Mouse (Mus musculus) thymus, postnatal 36 days (tissue): ENCODE data around the gene Coa3.

Experiments used
- DNase-seq, 2 experiments: peaks; one replicate each; pipeline ENCODE4 v3.0.0; 2022; ENCODE audit warnings: mixed read lengths in 2 of 2

The Coa3 gene

GRCm38 (mm10) chr11:101280837-101281236 is 1.9 kb upstream of the Coa3 start:
- no peak for DNase-seq

GRCm38 (mm10) chr11:101279193-101279569 is 267 bp upstream of the Coa3 start:
- peak in 1 of 2 experiments; percentile 32 for DNase-seq

GRCm38 (mm10) chr11:101277381-101278222 is 1.3 kb downstream of the Coa3 start:
- DNase-seq, result no peak

GRCm38 (mm10) chr11:101276319-101277070 is 2.4 kb downstream of the Coa3 start:
- no peak for DNase-seq

GRCm38 (mm10) chr11:101275309-101275708 is 3.6 kb downstream of the Coa3 start:
- no peak for DNase-seq

GRCm38 (mm10) chr11:101272446-101272845 is 6.5 kb downstream of the Coa3 start:
- no peak for DNase-seq

- no peak for DNase-seq
These were observed 9.3 kb downstream of the Coa3 start for GRCm38 (mm10) chr11:101269577-101270116.

GRCm38 (mm10) chr11:101265906-101266305 is 13.0 kb downstream of the Coa3 start:
- DNase-seq, result no peak

GRCm38 (mm10) chr11:101264954-101265471 is 13.9 kb downstream of the Coa3 start:
- no peak for DNase-seq

- no peak for DNase-seq
These were observed 15.0 kb downstream of the Coa3 start for GRCm38 (mm10) chr11:101263989-101264280.

- DNase-seq, result no peak
These were observed 15.6 kb downstream of the Coa3 start for GRCm38 (mm10) chr11:101263138-101263988.

- no peak for DNase-seq
These were observed 16.5 kb downstream of the Coa3 start for GRCm38 (mm10) chr11:101262272-101262967.

GRCm38 (mm10) chr11:101260826-101261380 is 18.0 kb downstream of the Coa3 start:
- DNase-seq, result no peak

- peak; percentile 35 to 45 for DNase-seq
These were observed 18.7 kb downstream of the Coa3 start, which contains the start of gene Wnk4 for GRCm38 (mm10) chr11:101259948-101260825. Wnk4 (plus strand) TSS chr11:101260567.

- no peak for DNase-seq
These were observed 19.6 kb downstream of the Coa3 start for GRCm38 (mm10) chr11:101259261-101259712.

- no peak for DNase-seq
These were observed 22.8 kb downstream of the Coa3 start for GRCm38 (mm10) chr11:101255826-101256775.

- peak; percentile 81 for DNase-seq
These were observed 25.1 kb downstream of the Coa3 start, which contains the start of gene Vps25 for GRCm38 (mm10) chr11:101253613-101254389. Vps25 (plus strand) TSS chr11:101253707.

- no peak for DNase-seq
These were observed 26.0 kb downstream of the Coa3 start for GRCm38 (mm10) chr11:101252941-101253340.
